9 mouse cellular contexts compared by ENCODE assay signal in genomic region chr17:34980655-34981054, GRCm38 (mm10). TPM values are rescaled to one million over a fixed set of nuclear protein-coding genes. Genes with fewer than 3 reads are reported as not detected.
A peak's percentile ranks its signal among the peaks of the same experiment; 100 is the strongest.
DNase-seq lines count a peak whose midpoint lies in the region; ATAC-seq and TF ChIP-seq lines count a peak whose summit lies in the region.
"Had no signal": no experiment of that assay in that cellular context is flagged by ENCODE, and none has a peak within 500 bp of the region (broad histone marks: within the 10 kb centered on the region; RNA-seq: fewer than 3 reads in every experiment).

No protein-coding gene starts in this region.

- H3K9me3 ChIP-seq in kidney, embryonic 16.5 days (ENCODE audit: low read length): no peaks in the 10 kb centered on the region

- peak; percentile 88 for TF ChIP-seq CTCF in layer of hippocampus, adult 2 months (conservative IDR thresholded peaks at IDR 0.05)

- ATAC-seq in kidney, embryonic 16.5 days (ENCODE audit: low FRiP score, low TSS enrichment): no peak

- whole genome bisulfite sequencing in kidney, embryonic 16.5 days: 13% methylated on average over 2 of the region's 2 CpGs

- H3K36me3 ChIP-seq in kidney, embryonic 16.5 days (ENCODE audit: insufficient read depth, low read length): peaks cover 8% of the 10 kb centered on the region; the same call in 1 of the 2 replicates

- DNase-seq in layer of hippocampus, adult 2 months (ENCODE audit: low spot score in 2 of 2): peak in 1 of 2 experiments; percentile 41
- DNase-seq in layer of hippocampus, postnatal 36 days: no peak
- DNase-seq in T-cell, adult 2 months (ENCODE audit: low spot score): peak; percentile 67
- DNase-seq in heart, adult 8-10 months (ENCODE audit: low spot score): peak; percentile 68
- DNase-seq in mesoderm, embryonic 11.5 days (ENCODE audit: low read depth, low spot score): peak; percentile 66
- DNase-seq in urinary bladder, postnatal 10 days (ENCODE audit: low spot score): no peak
- DNase-seq in testis, postnatal 10 days (ENCODE audit: low spot score): no peak

- H3K4me2 ChIP-seq in kidney, embryonic 16.5 days (replicated peaks; ENCODE audit: low read depth, low read length): peak overlapping the region; percentile 82

- peaks cover 27% of the 10 kb centered on the region for H3K4me1 ChIP-seq in kidney, embryonic 16.5 days (ENCODE audit: insufficient read depth, low read length)

- no peaks in the 10 kb centered on the region for H3K27me3 ChIP-seq in kidney, embryonic 16.5 days (ENCODE audit: insufficient read depth, low read length)

- peak overlapping the region; percentile 74 for H3K4me3 ChIP-seq in layer of hippocampus, adult 2 months
- H3K4me3 ChIP-seq in kidney, embryonic 16.5 days (ENCODE audit: low read length): peak overlapping the region; percentile 92

- peak overlapping the region; percentile 96 for H3K9ac ChIP-seq in kidney, embryonic 16.5 days (replicated peaks; ENCODE audit: low read length)

- H3K27ac ChIP-seq in layer of hippocampus, adult 2 months: peak overlapping the region; percentile 95
- H3K27ac ChIP-seq in kidney, embryonic 16.5 days (ENCODE audit: low read length): peak overlapping the region; percentile 99; the same call in 1 of the 2 replicates

RNA-seq across cellular contexts. Expression of gene Lsm2, which starts 1.0 kb away (rescaled TPM):
- total RNA-seq in layer of hippocampus, adult 2 months (2021): 10 to 100 TPM; 15.9 to 21.8 TPM
- total RNA-seq in layer of hippocampus, postnatal 36 days (2021): 10 to 100 TPM; 17.3 to 19.1 TPM
- total RNA-seq in heart, adult 8-10 months (2022): 10 to 100 TPM; 17.5 to 21.7 (median 17.9) TPM
- polyA plus RNA-seq in kidney, embryonic 16.5 days (2015; fragmentation: Nextera tagmentation; extraction: Ambion mirVana): 206 and 230 TPM in 2 replicates

RNA-seq across cellular contexts. Expression of gene Hspa1l, which starts 8.2 kb away (rescaled TPM):
- total RNA-seq in layer of hippocampus, adult 2 months (2021): under 1 TPM; 0.44 to 0.49 TPM
- total RNA-seq in layer of hippocampus, postnatal 36 days (2021): under 1 TPM; 0.42 to 0.48 TPM
- total RNA-seq in heart, adult 8-10 months (2022): 10 to 100 TPM in 2 of 4 experiments, 1 to 10 TPM in 2; 8.7 to 13.3 (median 11.0) TPM
- 1.0 and 1.3 TPM in 2 replicates for polyA plus RNA-seq in kidney, embryonic 16.5 days (2015; fragmentation: Nextera tagmentation; extraction: Ambion mirVana)
- total RNA-seq: common myeloid progenitor, adult 5-6 weeks had no signal

RNA-seq across cellular contexts. Expression of gene Hspa1a, which starts 8.7 kb away (rescaled TPM):
- total RNA-seq in layer of hippocampus, adult 2 months (2021): 10 to 100 TPM; 16.9 to 18.1 TPM
- total RNA-seq in layer of hippocampus, postnatal 36 days (2021): 10 to 100 TPM; 19.1 to 26.6 TPM
- 1 to 10 TPM; 1.8 to 7.5 (median 3.6) TPM for total RNA-seq in heart, adult 8-10 months (2022)
- polyA plus RNA-seq in kidney, embryonic 16.5 days (2015; fragmentation: Nextera tagmentation; extraction: Ambion mirVana): 11.2 and 13.4 TPM in 2 replicates

RNA-seq across cellular contexts. Expression of gene Gm20481, which starts 10.9 kb away (rescaled TPM):
- total RNA-seq in layer of hippocampus, adult 2 months (2021): not detected
- not detected for total RNA-seq in layer of hippocampus, postnatal 36 days (2021)
- not detected for total RNA-seq in heart, adult 8-10 months (2022)
- not detected in 2 replicates for polyA plus RNA-seq in kidney, embryonic 16.5 days (2015; fragmentation: Nextera tagmentation; extraction: Ambion mirVana)
- total RNA-seq: common myeloid progenitor, adult 5-6 weeks had no signal

RNA-seq across cellular contexts. Expression of gene Vars, which starts 20.1 kb away (rescaled TPM):
- total RNA-seq in layer of hippocampus, adult 2 months (2021): 10 to 100 TPM; 48.2 to 55.1 TPM
- total RNA-seq in layer of hippocampus, postnatal 36 days (2021): 10 to 100 TPM; 45.1 to 50.1 TPM
- 10 to 100 TPM; 28.3 to 31.4 (median 29.3) TPM for total RNA-seq in heart, adult 8-10 months (2022)
- 132 and 137 TPM in 2 replicates for polyA plus RNA-seq in kidney, embryonic 16.5 days (2015; fragmentation: Nextera tagmentation; extraction: Ambion mirVana)

Comparison
In these comparisons a context has a peak if more than half of its experiments do, and no peak if none do; other contexts are left out.
1. DNase-seq: peak in T-cell, adult 2 months (single experiment), heart, adult 8-10 months (single experiment) and mesoderm, embryonic 11.5 days (single experiment); none in layer of hippocampus, postnatal 36 days (0 of 2), urinary bladder, postnatal 10 days (single experiment) and testis, postnatal 10 days (single experiment).
2. RNA of gene Hspa1l, which starts 8.2 kb away (total RNA-seq): 8.7 to 13.3 TPM in heart, adult 8-10 months; 0.44 to 0.49 TPM in layer of hippocampus, adult 2 months and 0.42 to 0.48 TPM in layer of hippocampus, postnatal 36 days; every median in the first group is over 4 times any median in the second.